Comparison of ENCODE assay signal across 10 mouse cellular contexts in the genomic region with DNA sequence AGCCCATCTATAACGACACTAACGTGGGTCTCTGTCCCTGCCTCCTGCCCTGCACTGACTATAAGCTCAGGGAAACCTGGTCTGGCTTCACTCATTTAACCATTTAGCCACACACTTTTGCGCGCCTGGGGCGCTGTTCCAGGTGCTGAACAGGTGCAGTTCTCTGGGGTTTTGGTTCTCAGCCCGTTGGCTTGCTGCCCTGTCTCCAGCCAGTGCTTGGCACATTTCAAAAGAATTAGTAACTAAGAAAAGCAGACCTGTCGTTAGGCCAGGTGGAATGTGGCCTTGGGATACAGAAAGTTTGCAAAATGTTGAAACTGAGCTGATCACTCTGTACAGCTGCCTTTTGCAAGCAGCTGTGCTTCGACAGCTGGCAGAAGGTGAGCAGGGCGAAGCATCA. TPM values are rescaled to one million over a fixed set of nuclear protein-coding genes. Genes with fewer than 3 reads are reported as not detected.
A peak's percentile ranks its signal among the peaks of the same experiment; 100 is the strongest.
DNase-seq lines count a peak whose midpoint lies in the region; ATAC-seq and TF ChIP-seq lines count a peak whose summit lies in the region.
"Had no signal": no experiment of that assay in that cellular context is flagged by ENCODE, and none has a peak within 500 bp of the region (broad histone marks: within the 10 kb centered on the region; RNA-seq: fewer than 3 reads in every experiment).

No protein-coding gene starts in this region.

- no peaks in the 10 kb centered on the region for H3K36me3 ChIP-seq in embryonic facial prominence, embryonic 14.5 days (ENCODE audit: control insufficient read depth, insufficient read depth, low read length)
- H3K36me3 ChIP-seq in lung, embryonic 14.5 days (ENCODE audit: insufficient read depth), result no peaks in the 10 kb centered on the region
- H3K36me3 ChIP-seq in forebrain, embryonic 13.5 days (ENCODE audit: poor library complexity, severe bottlenecking), result no peaks in the 10 kb centered on the region
- H3K36me3 ChIP-seq: embryonic facial prominence, embryonic 12.5 days; hindbrain, embryonic 13.5 days had no signal

- no peak overlapping the region for H3K4me2 ChIP-seq in embryonic facial prominence, embryonic 14.5 days (ENCODE audit: low read depth, low read length)
- H3K4me2 ChIP-seq in lung, embryonic 14.5 days, result no peak overlapping the region
- H3K4me2 ChIP-seq in forebrain, embryonic 13.5 days, result no peak overlapping the region
- H3K4me2 ChIP-seq: embryonic facial prominence, embryonic 12.5 days; hindbrain, embryonic 13.5 days had no signal

- no peak for TF ChIP-seq CTCF in lung, embryonic 14.5 days (IDR thresholded peaks at IDR 0.05; ENCODE audit: low read depth)

- H3K9ac ChIP-seq in embryonic facial prominence, embryonic 14.5 days (ENCODE audit: low read depth, low read length), result no peak overlapping the region
- no peak overlapping the region for H3K9ac ChIP-seq in lung, embryonic 14.5 days
- H3K9ac ChIP-seq in forebrain, embryonic 13.5 days, result no peak overlapping the region
- H3K9ac ChIP-seq: embryonic facial prominence, embryonic 12.5 days; hindbrain, embryonic 13.5 days had no signal

- no peaks in the 10 kb centered on the region for H3K4me1 ChIP-seq in embryonic facial prominence, embryonic 14.5 days (ENCODE audit: control insufficient read depth, insufficient read depth, low read length)
- H3K4me1 ChIP-seq in lung, embryonic 14.5 days (ENCODE audit: insufficient read depth), result no peaks in the 10 kb centered on the region
- H3K4me1 ChIP-seq in forebrain, embryonic 13.5 days, result no peaks in the 10 kb centered on the region
- H3K4me1 ChIP-seq: embryonic facial prominence, embryonic 12.5 days had no signal

- no peaks in the 10 kb centered on the region for H3K27me3 ChIP-seq in embryonic facial prominence, embryonic 14.5 days (replicated peaks; ENCODE audit: control insufficient read depth, insufficient read depth, low read length)
- no peaks in the 10 kb centered on the region for H3K27me3 ChIP-seq in lung, embryonic 14.5 days (ENCODE audit: insufficient read depth, low read length)
- H3K27me3 ChIP-seq in forebrain, embryonic 13.5 days, result peaks cover 6% of the 10 kb centered on the region; the same call in 1 of the 2 replicates
- H3K27me3 ChIP-seq: embryonic facial prominence, embryonic 12.5 days had no signal

- intact Hi-C loops in gastrocnemius, postnatal 14 days (cut with DNase I; ENCODE audit: low total_unique reads), result no loop called here

- no peak overlapping the region for H3K27ac ChIP-seq in embryonic facial prominence, embryonic 14.5 days (replicated peaks; ENCODE audit: low read depth, low read length)
- no peak overlapping the region for H3K27ac ChIP-seq in lung, embryonic 14.5 days (ENCODE audit: low read depth)
- no peak overlapping the region for H3K27ac ChIP-seq in forebrain, embryonic 13.5 days
- H3K27ac ChIP-seq: embryonic facial prominence, embryonic 12.5 days; hindbrain, embryonic 13.5 days had no signal

- H3K9me3 ChIP-seq in embryonic facial prominence, embryonic 14.5 days (ENCODE audit: control insufficient read depth, low read length), result no peaks in the 10 kb centered on the region
- no peaks in the 10 kb centered on the region for H3K9me3 ChIP-seq in lung, embryonic 14.5 days (ENCODE audit: low read depth, low read length)
- no peaks in the 10 kb centered on the region for H3K9me3 ChIP-seq in forebrain, embryonic 13.5 days (replicated peaks)
- H3K9me3 ChIP-seq: embryonic facial prominence, embryonic 12.5 days; hindbrain, embryonic 13.5 days had no signal

- 24% methylated on average over 8 of the region's 9 CpGs for WGBS in embryonic facial prominence, embryonic 14.5 days
- WGBS in lung, embryonic 14.5 days, result 26% methylated on average over 9 of the region's 9 CpGs
- 29% methylated on average over 9 of the region's 9 CpGs for WGBS in forebrain, embryonic 13.5 days

- peak; percentile 33 for DNase-seq in gastrocnemius, postnatal 14 days
- DNase-seq in gastrocnemius, postnatal 10 days, result no peak
- DNase-seq in NIH3T3 (ENCODE audit: low read depth), result peak; percentile 57
- DNase-seq in embryonic facial prominence, embryonic 14.5 days (ENCODE audit: low spot score), result peak; percentile 66
- peak; percentile 59 for DNase-seq in lung, embryonic 14.5 days
- DNase-seq in urinary bladder, postnatal 25 days (ENCODE audit: low spot score), result no peak
- DNase-seq in layer of hippocampus, adult 9-10 months (ENCODE audit: low spot score), result no peak

- no peak overlapping the region for H3K4me3 ChIP-seq in embryonic facial prominence, embryonic 14.5 days (ENCODE audit: low read depth, low read length)
- H3K4me3 ChIP-seq in lung, embryonic 14.5 days (ENCODE audit: low read depth, low read length), result no peak overlapping the region
- no peak overlapping the region for H3K4me3 ChIP-seq in forebrain, embryonic 13.5 days
- H3K4me3 ChIP-seq: embryonic facial prominence, embryonic 12.5 days; hindbrain, embryonic 13.5 days had no signal

- peak; percentile 50 for ATAC-seq in embryonic facial prominence, embryonic 14.5 days (ENCODE audit: low read depth)
- no peak for ATAC-seq in lung, embryonic 14.5 days (ENCODE audit: insufficient read depth)
- no peak for ATAC-seq in forebrain, embryonic 13.5 days

RNA-seq across cellular contexts. Expression of gene Aif1l, which starts 25.1 kb away (rescaled TPM):
- 10 to 100 TPM; 16.0 to 18.2 TPM for total RNA-seq in gastrocnemius, postnatal 14 days (2021)
- total RNA-seq in gastrocnemius, postnatal 10 days (2021), result 10 to 100 TPM; 25.0 to 25.5 TPM
- polyA plus RNA-seq in embryonic facial prominence, embryonic 14.5 days (2014; fragmentation: Nextera tagmentation; extraction: Ambion mirVana), result 31.2 and 33.9 TPM in 2 replicates
- polyA plus RNA-seq in lung, embryonic 14.5 days (2014; fragmentation: Nextera tagmentation; extraction: Ambion mirVana), result 39.8 and 42.3 TPM in 2 replicates
- polyA plus RNA-seq in forebrain, embryonic 13.5 days (2015; fragmentation: Nextera tagmentation; extraction: Ambion mirVana), result 68.7 and 74.8 TPM in 2 replicates

RNA-seq across cellular contexts. Expression of gene Lamc3, which starts 37.7 kb away (rescaled TPM):
- under 1 TPM; 0.60 to 0.66 TPM for total RNA-seq in gastrocnemius, postnatal 14 days (2021)
- total RNA-seq in gastrocnemius, postnatal 10 days (2021), result under 1 TPM; 0.25 to 0.26 TPM
- 2.0 and 2.2 TPM in 2 replicates for polyA plus RNA-seq in embryonic facial prominence, embryonic 14.5 days (2014; fragmentation: Nextera tagmentation; extraction: Ambion mirVana)
- 0.80 and 0.87 TPM in 2 replicates for polyA plus RNA-seq in lung, embryonic 14.5 days (2014; fragmentation: Nextera tagmentation; extraction: Ambion mirVana)
- 3.2 and 3.3 TPM in 2 replicates for polyA plus RNA-seq in forebrain, embryonic 13.5 days (2015; fragmentation: Nextera tagmentation; extraction: Ambion mirVana)

RNA-seq across cellular contexts. Expression of gene Nup214, which starts 49.4 kb away (rescaled TPM):
- 10 to 100 TPM; 20.0 to 20.6 TPM for total RNA-seq in gastrocnemius, postnatal 14 days (2021)
- 10 to 100 TPM; 27.2 to 34.6 TPM for total RNA-seq in gastrocnemius, postnatal 10 days (2021)
- polyA plus RNA-seq in embryonic facial prominence, embryonic 14.5 days (2014; fragmentation: Nextera tagmentation; extraction: Ambion mirVana), result 61.2 and 66.4 TPM in 2 replicates
- polyA plus RNA-seq in lung, embryonic 14.5 days (2014; fragmentation: Nextera tagmentation; extraction: Ambion mirVana), result 82.4 and 84.6 TPM in 2 replicates
- polyA plus RNA-seq in forebrain, embryonic 13.5 days (2015; fragmentation: Nextera tagmentation; extraction: Ambion mirVana), result 101 and 103 TPM in 2 replicates

Comparison
In these comparisons a context has a peak if more than half of its experiments do, and no peak if none do; other contexts are left out.
1. DNase-seq: peak in gastrocnemius, postnatal 14 days (single experiment), NIH3T3 (single experiment), embryonic facial prominence, embryonic 14.5 days (single experiment) and lung, embryonic 14.5 days (single experiment); none in gastrocnemius, postnatal 10 days (single experiment), urinary bladder, postnatal 25 days (single experiment) and layer of hippocampus, adult 9-10 months (single experiment).